Mouse (Mus musculus): Measurements from ENCODE around the gene Klhdc9. TPM values are rescaled to one million over a fixed set of nuclear protein-coding genes. Genes with fewer than 3 reads are reported as not detected.

The Klhdc9 gene
- polyA plus RNA-seq, 1 experiment from 2014 or later, result 1.0 TPM

- TF ChIP-seq CTCF (IDR thresholded peaks at IDR 0.05; ENCODE audit: low read depth), result peak; percentile 60
- 0 out of 2 replicates have a peak, but pooled peaks have one; percentile 30 for ATAC-seq (ENCODE audit: insufficient read depth)
- no peak overlapping the region for H3K4me3 ChIP-seq (ENCODE audit: low read depth, low read length)
- H3K9me3 ChIP-seq (ENCODE audit: low read depth, low read length), result no peaks in the 10 kb centered on the region
- H3K4me2 ChIP-seq, result no peak overlapping the region
- H3K4me1 ChIP-seq (ENCODE audit: insufficient read depth), result no peaks in the 10 kb centered on the region
- no peaks in the 10 kb centered on the region for H3K36me3 ChIP-seq (ENCODE audit: insufficient read depth)
- no peak overlapping the region for H3K9ac ChIP-seq
- 25% methylated on average over 6 of the region's 6 CpGs for WGBS
- DNase-seq, result peak; percentile 56
- H3K27ac ChIP-seq (ENCODE audit: low read depth), result no peak overlapping the region
- no peaks in the 10 kb centered on the region for H3K27me3 ChIP-seq (ENCODE audit: insufficient read depth, low read length)
Measured at GRCm38 (mm10) chr1:171387099-171387498, 26.5 kb upstream of the Klhdc9 start.

- no peak overlapping the region for H3K4me2 ChIP-seq
- H3K4me1 ChIP-seq (ENCODE audit: insufficient read depth), result no peaks in the 10 kb centered on the region
- no peaks in the 10 kb centered on the region for H3K9me3 ChIP-seq (ENCODE audit: low read depth, low read length)
- H3K36me3 ChIP-seq (ENCODE audit: insufficient read depth), result no peaks in the 10 kb centered on the region
- no peak overlapping the region for H3K4me3 ChIP-seq (ENCODE audit: low read depth, low read length)
- 58% methylated on average over 9 of the region's 9 CpGs for WGBS
- H3K27me3 ChIP-seq (ENCODE audit: insufficient read depth, low read length), result peaks cover 6% of the 10 kb centered on the region; the same call in 1 of the 2 replicates
- DNase-seq, result no peak
- no peak overlapping the region for H3K27ac ChIP-seq (ENCODE audit: low read depth)
- peak; percentile 26; the same call in 1 of the 2 replicates for TF ChIP-seq CTCF (IDR thresholded peaks at IDR 0.05; ENCODE audit: low read depth)
- no peak overlapping the region for H3K9ac ChIP-seq
- no peak for ATAC-seq (ENCODE audit: insufficient read depth)
Measured at GRCm38 (mm10) chr1:171385171-171385570, 24.6 kb upstream of the Klhdc9 start.

GRCm38 (mm10) chr1:171384361-171384760 lies 23.8 kb upstream of the Klhdc9 start:
- ATAC-seq (ENCODE audit: insufficient read depth) (no peak), DNase-seq (no peak)
- H3K4me1 ChIP-seq (ENCODE audit: insufficient read depth), result no peaks in the 10 kb centered on the region
- no peak overlapping the region for H3K4me3 ChIP-seq (ENCODE audit: low read depth, low read length)
- WGBS, result 66% methylated on average over 9 of the region's 9 CpGs
- no peak overlapping the region for H3K9ac ChIP-seq
- TF ChIP-seq CTCF (IDR thresholded peaks at IDR 0.05; ENCODE audit: low read depth), result no peak
- H3K27ac ChIP-seq (ENCODE audit: low read depth), result no peak overlapping the region
- H3K4me2 ChIP-seq, result no peak overlapping the region
- no peaks in the 10 kb centered on the region for H3K9me3 ChIP-seq (ENCODE audit: low read depth, low read length)
- peaks cover 6% of the 10 kb centered on the region; the same call in 1 of the 2 replicates for H3K27me3 ChIP-seq (ENCODE audit: insufficient read depth, low read length)
- no peaks in the 10 kb centered on the region for H3K36me3 ChIP-seq (ENCODE audit: insufficient read depth)

GRCm38 (mm10) chr1:171382096-171382620 lies 21.6 kb upstream of the Klhdc9 start:
- Histone ChIP-seq H3K4me1 (ENCODE audit: insufficient read depth) (no peaks in the 10 kb centered on the region), H3K4me2 (no peak overlapping the region), H3K27ac (ENCODE audit: low read depth) (no peak overlapping the region), H3K4me3 (ENCODE audit: low read depth, low read length) (no peak overlapping the region), H3K36me3 (ENCODE audit: insufficient read depth) (no peaks in the 10 kb centered on the region), H3K9me3 (ENCODE audit: low read depth, low read length) (no peaks in the 10 kb centered on the region), H3K27me3 (ENCODE audit: insufficient read depth, low read length) (peaks cover 6% of the 10 kb centered on the region; the same call in 1 of the 2 replicates), H3K9ac (no peak overlapping the region)
- 75% methylated on average over 11 of the region's 11 CpGs for WGBS
- TF ChIP-seq CTCF (IDR thresholded peaks at IDR 0.05; ENCODE audit: low read depth), result 0 out of 2 replicates have a peak, but pooled peaks have one; percentile 6
- DNase-seq (no peak), ATAC-seq (ENCODE audit: insufficient read depth) (no peak)

GRCm38 (mm10) chr1:171379935-171380599 lies 19.5 kb upstream of the Klhdc9 start:
- Histone ChIP-seq H3K36me3 (ENCODE audit: insufficient read depth) (no peaks in the 10 kb centered on the region), H3K4me3 (ENCODE audit: low read depth, low read length) (peak overlapping the region; percentile 14; the same call in 1 of the 2 replicates), H3K9me3 (ENCODE audit: low read depth, low read length) (no peaks in the 10 kb centered on the region), H3K4me2 (peak overlapping the region; percentile 52), H3K27me3 (ENCODE audit: insufficient read depth, low read length) (peaks cover 6% of the 10 kb centered on the region; the same call in 1 of the 2 replicates), H3K4me1 (ENCODE audit: insufficient read depth) (no peaks in the 10 kb centered on the region), H3K27ac (ENCODE audit: low read depth) (no peak overlapping the region), H3K9ac (no peak overlapping the region)
- peak; percentile 83 for TF ChIP-seq CTCF (IDR thresholded peaks at IDR 0.05; ENCODE audit: low read depth)
- peak; percentile 91 for DNase-seq
- 4% methylated on average over 31 of the region's 31 CpGs for WGBS
- peak; percentile 76 for ATAC-seq (ENCODE audit: insufficient read depth)

- ATAC-seq (ENCODE audit: insufficient read depth) (no peak), DNase-seq (no peak)
- TF ChIP-seq CTCF (IDR thresholded peaks at IDR 0.05; ENCODE audit: low read depth), result no peak
- Histone ChIP-seq H3K4me3 (ENCODE audit: low read depth, low read length) (no peak overlapping the region), H3K9me3 (ENCODE audit: low read depth, low read length) (no peaks in the 10 kb centered on the region), H3K27me3 (ENCODE audit: insufficient read depth, low read length) (peaks cover 6% of the 10 kb centered on the region; the same call in 1 of the 2 replicates), H3K9ac (no peak overlapping the region), H3K27ac (ENCODE audit: low read depth) (no peak overlapping the region), H3K36me3 (ENCODE audit: insufficient read depth) (no peaks in the 10 kb centered on the region), H3K4me1 (ENCODE audit: insufficient read depth) (no peaks in the 10 kb centered on the region), H3K4me2 (no peak overlapping the region)
- 81% methylated on average over 6 of the region's 6 CpGs for WGBS
Measured at GRCm38 (mm10) chr1:171378298-171378697, 17.7 kb upstream of the Klhdc9 start.

GRCm38 (mm10) chr1:171375646-171376097 lies 15.1 kb upstream of the Klhdc9 start:
- Histone ChIP-seq H3K27me3 (ENCODE audit: insufficient read depth, low read length) (peaks cover 2% of the 10 kb centered on the region; the same call in 1 of the 2 replicates), H3K9me3 (ENCODE audit: low read depth, low read length) (no peaks in the 10 kb centered on the region), H3K27ac (ENCODE audit: low read depth) (no peak overlapping the region), H3K9ac (no peak overlapping the region), H3K4me2 (no peak overlapping the region; the same call in 1 of the 2 replicates), H3K36me3 (ENCODE audit: insufficient read depth) (no peaks in the 10 kb centered on the region), H3K4me1 (ENCODE audit: insufficient read depth) (no peaks in the 10 kb centered on the region), H3K4me3 (ENCODE audit: low read depth, low read length) (no peak overlapping the region)
- peak; percentile 30 for DNase-seq
- ATAC-seq (ENCODE audit: insufficient read depth), result peak; percentile 64; the same call in 1 of the 2 replicates
- TF ChIP-seq CTCF (IDR thresholded peaks at IDR 0.05; ENCODE audit: low read depth), result no peak
- 33% methylated on average over 9 of the region's 9 CpGs for WGBS
